Mouse (Mus musculus): ENCODE measurements around the gene Slc39a5. TPM values are rescaled to one million over a fixed set of nuclear protein-coding genes. Genes with fewer than 3 reads are reported as not detected.

Gene Slc39a5
- polyA plus RNA-seq, 1 experiment, result 0.73 TPM

GRCm38 (mm10) chr10:128380565-128380964 lies 20.5 kb downstream of the Slc39a5 start:
- Histone ChIP-seq H3K4me1 (ENCODE audit: control insufficient read depth, insufficient read depth, low read length) (peaks cover 6% of the 10 kb centered on the region), H3K4me3 (ENCODE audit: insufficient read depth, low read length) (no peak overlapping the region), H3K27ac (ENCODE audit: insufficient read depth, low read length) (no peak overlapping the region)
- no peak for TF ChIP-seq POLR2A (IDR thresholded peaks at IDR 0.05; ENCODE audit: extremely low read depth, insufficient read depth, low read length)

GRCm38 (mm10) chr10:128379260-128379659 lies 21.8 kb downstream of the Slc39a5 start:
- Histone ChIP-seq H3K4me1 (ENCODE audit: control insufficient read depth, insufficient read depth, low read length) (peaks cover 6% of the 10 kb centered on the region), H3K4me3 (ENCODE audit: insufficient read depth, low read length) (peak overlapping the region; percentile 20; the same call in 1 of the 2 replicates), H3K27ac (ENCODE audit: insufficient read depth, low read length) (no peak overlapping the region)
- TF ChIP-seq CTCF (IDR thresholded peaks at IDR 0.05; ENCODE audit: extremely low read depth, insufficient read depth, low read length), result no peak
- TF ChIP-seq POLR2A (IDR thresholded peaks at IDR 0.05; ENCODE audit: extremely low read depth, insufficient read depth, low read length), result no peak

GRCm38 (mm10) chr10:128378462-128378861 lies 22.6 kb downstream of the Slc39a5 start:
- Histone ChIP-seq H3K4me1 (ENCODE audit: control insufficient read depth, insufficient read depth, low read length) (peaks cover 6% of the 10 kb centered on the region), H3K27ac (ENCODE audit: insufficient read depth, low read length) (peak overlapping the region; percentile 68; the same call in 1 of the 2 replicates), H3K4me3 (ENCODE audit: insufficient read depth, low read length) (peak overlapping the region; percentile 88)
- no peak for TF ChIP-seq POLR2A (IDR thresholded peaks at IDR 0.05; ENCODE audit: extremely low read depth, insufficient read depth, low read length)
- TF ChIP-seq CTCF (IDR thresholded peaks at IDR 0.05; ENCODE audit: extremely low read depth, insufficient read depth, low read length), result no peak

- TF ChIP-seq POLR2A (IDR thresholded peaks at IDR 0.05; ENCODE audit: extremely low read depth, insufficient read depth, low read length), result peak; percentile 64
- TF ChIP-seq CTCF (IDR thresholded peaks at IDR 0.05; ENCODE audit: extremely low read depth, insufficient read depth, low read length), result no peak
- peaks cover 6% of the 10 kb centered on the region for H3K4me1 ChIP-seq (ENCODE audit: control insufficient read depth, insufficient read depth, low read length)
Observed at GRCm38 (mm10) chr10:128377940-128378448, 23.0 kb downstream of the Slc39a5 start.

GRCm38 (mm10) chr10:128377222-128377939 lies 23.6 kb downstream of the Slc39a5 start:
- peak overlapping the region; percentile 68 for H3K27ac ChIP-seq (ENCODE audit: insufficient read depth, low read length)
- peak overlapping the region; percentile 88 for H3K4me3 ChIP-seq (ENCODE audit: insufficient read depth, low read length)
- peaks cover 6% of the 10 kb centered on the region for H3K4me1 ChIP-seq (ENCODE audit: control insufficient read depth, insufficient read depth, low read length)
- TF ChIP-seq POLR2A (IDR thresholded peaks at IDR 0.05; ENCODE audit: extremely low read depth, insufficient read depth, low read length) (no peak), CTCF (IDR thresholded peaks at IDR 0.05; ENCODE audit: extremely low read depth, insufficient read depth, low read length) (no peak)

More at GRCm38 (mm10) chr10:128377940-128378448, 23.0 kb downstream of the Slc39a5 start:
- Histone ChIP-seq H3K4me3 (ENCODE audit: insufficient read depth, low read length) (peak overlapping the region; percentile 88), H3K27ac (ENCODE audit: insufficient read depth, low read length) (peak overlapping the region; percentile 68; the same call in 1 of the 2 replicates)

- TF ChIP-seq POLR2A (IDR thresholded peaks at IDR 0.05; ENCODE audit: extremely low read depth, insufficient read depth, low read length) (no peak), CTCF (IDR thresholded peaks at IDR 0.05; ENCODE audit: extremely low read depth, insufficient read depth, low read length) (0 out of 2 replicates have a peak, but pooled peaks have one; percentile 1)
- Histone ChIP-seq H3K27ac (ENCODE audit: insufficient read depth, low read length) (peak within 1 kb of the TSS; percentile 100), H3K4me3 (ENCODE audit: insufficient read depth, low read length) (peak within 1 kb of the TSS; percentile 88), H3K4me1 (ENCODE audit: control insufficient read depth, insufficient read depth, low read length) (peaks cover 6% of the 10 kb centered on the region)
Observed at GRCm38 (mm10) chr10:128376455-128377211, 24.4 kb downstream of the Slc39a5 start, which contains the start of gene Ankrd52. Ankrd52 (plus strand) TSS chr10:128377115.

GRCm38 (mm10) chr10:128376099-128376454 lies 25.0 kb downstream of the Slc39a5 start:
- TF ChIP-seq POLR2A (IDR thresholded peaks at IDR 0.05; ENCODE audit: extremely low read depth, insufficient read depth, low read length), result no peak
- no peak for TF ChIP-seq CTCF (IDR thresholded peaks at IDR 0.05; ENCODE audit: extremely low read depth, insufficient read depth, low read length)
- peak overlapping the region; percentile 100 for H3K27ac ChIP-seq (ENCODE audit: insufficient read depth, low read length)
- H3K4me1 ChIP-seq (ENCODE audit: control insufficient read depth, insufficient read depth, low read length), result peaks cover 6% of the 10 kb centered on the region
- peak overlapping the region; percentile 88 for H3K4me3 ChIP-seq (ENCODE audit: insufficient read depth, low read length)

- TF ChIP-seq CTCF (IDR thresholded peaks at IDR 0.05; ENCODE audit: extremely low read depth, insufficient read depth, low read length), result 0 out of 2 replicates have a peak, but pooled peaks have one; percentile 10
- no peak for TF ChIP-seq POLR2A (IDR thresholded peaks at IDR 0.05; ENCODE audit: extremely low read depth, insufficient read depth, low read length)
- H3K4me1 ChIP-seq (ENCODE audit: control insufficient read depth, insufficient read depth, low read length), result peaks cover 6% of the 10 kb centered on the region
Observed at GRCm38 (mm10) chr10:128374393-128374792, 26.6 kb downstream of the Slc39a5 start.

GRCm38 (mm10) chr10:128372989-128373748 lies 27.9 kb downstream of the Slc39a5 start:
- TF ChIP-seq CTCF (IDR thresholded peaks at IDR 0.05; ENCODE audit: extremely low read depth, insufficient read depth, low read length) (no peak), POLR2A (IDR thresholded peaks at IDR 0.05; ENCODE audit: extremely low read depth, insufficient read depth, low read length) (no peak)
- peaks cover under 1% of the 10 kb centered on the region; the same call in 1 of the 2 replicates for H3K4me1 ChIP-seq (ENCODE audit: control insufficient read depth, insufficient read depth, low read length)
- H3K27ac ChIP-seq (ENCODE audit: insufficient read depth, low read length), result no peak overlapping the region
- no peak overlapping the region for H3K4me3 ChIP-seq (ENCODE audit: insufficient read depth, low read length)

More at GRCm38 (mm10) chr10:128374393-128374792, 26.6 kb downstream of the Slc39a5 start:
- no peak overlapping the region for H3K27ac ChIP-seq (ENCODE audit: insufficient read depth, low read length)
- no peak overlapping the region for H3K4me3 ChIP-seq (ENCODE audit: insufficient read depth, low read length)

Data from cortical plate, adult 2 months (tissue).